Mouse (Mus musculus) ovary, postnatal 10 days (tissue): ENCODE measurements at regions not wholly inside any gene's neighbourhood (a gene's known extent, or its start where the extent isn't known, plus 50 kb on each side); places are given as distances from the start of the nearest gene placed in this dataset.

Source experiments
- DNase-seq: peaks from one replicate; pipeline ENCODE4 v3.0.0; 2022; ENCODE audit warnings: low spot score

DNA sequence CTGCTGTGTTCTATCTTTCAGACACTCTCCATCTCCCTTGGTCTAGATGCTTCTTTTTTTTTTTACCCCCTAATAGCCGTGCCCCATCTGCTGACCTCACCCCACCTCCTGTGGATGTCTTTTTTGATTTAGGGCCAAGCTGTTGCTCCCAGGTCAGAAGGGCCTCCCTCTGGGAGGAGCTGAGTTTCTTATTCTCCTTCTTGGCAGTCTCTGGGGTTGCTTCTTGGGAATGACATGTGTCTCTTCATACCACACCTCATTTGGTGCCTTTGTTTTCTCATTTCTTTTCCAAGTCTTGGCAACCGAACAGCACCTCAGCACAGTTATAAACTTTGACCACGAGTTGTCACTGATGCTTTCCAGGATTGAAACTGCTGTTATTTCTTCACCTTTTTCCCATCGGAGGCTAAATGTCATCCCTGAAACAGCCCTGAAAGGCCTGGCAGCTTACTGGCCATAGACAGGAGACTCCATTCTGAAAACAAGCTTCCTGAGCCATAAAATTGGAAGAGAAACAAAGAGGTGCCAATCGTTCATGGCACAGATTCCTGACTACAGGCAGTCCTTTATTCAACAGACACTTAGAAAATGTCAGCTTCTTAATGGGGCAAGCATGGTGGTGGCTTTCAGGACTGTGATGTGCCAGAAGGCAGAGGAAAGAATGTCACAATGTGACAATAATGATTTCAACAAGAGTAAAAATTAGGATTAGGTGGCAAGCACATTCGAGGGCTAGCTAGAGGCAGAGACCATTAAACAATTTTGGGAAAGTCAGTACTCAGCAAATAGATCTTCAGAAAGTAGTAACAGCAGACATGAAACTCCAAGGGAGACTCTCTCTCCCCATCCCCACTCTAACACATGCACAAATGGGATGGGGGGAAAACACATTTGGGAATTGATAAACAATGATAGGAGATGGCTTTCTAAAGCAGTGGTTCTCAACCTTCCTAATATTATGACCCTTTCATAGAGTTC, 197.1 kb upstream of the Arrdc4 start:
- DNase-seq, result no peak

DNA sequence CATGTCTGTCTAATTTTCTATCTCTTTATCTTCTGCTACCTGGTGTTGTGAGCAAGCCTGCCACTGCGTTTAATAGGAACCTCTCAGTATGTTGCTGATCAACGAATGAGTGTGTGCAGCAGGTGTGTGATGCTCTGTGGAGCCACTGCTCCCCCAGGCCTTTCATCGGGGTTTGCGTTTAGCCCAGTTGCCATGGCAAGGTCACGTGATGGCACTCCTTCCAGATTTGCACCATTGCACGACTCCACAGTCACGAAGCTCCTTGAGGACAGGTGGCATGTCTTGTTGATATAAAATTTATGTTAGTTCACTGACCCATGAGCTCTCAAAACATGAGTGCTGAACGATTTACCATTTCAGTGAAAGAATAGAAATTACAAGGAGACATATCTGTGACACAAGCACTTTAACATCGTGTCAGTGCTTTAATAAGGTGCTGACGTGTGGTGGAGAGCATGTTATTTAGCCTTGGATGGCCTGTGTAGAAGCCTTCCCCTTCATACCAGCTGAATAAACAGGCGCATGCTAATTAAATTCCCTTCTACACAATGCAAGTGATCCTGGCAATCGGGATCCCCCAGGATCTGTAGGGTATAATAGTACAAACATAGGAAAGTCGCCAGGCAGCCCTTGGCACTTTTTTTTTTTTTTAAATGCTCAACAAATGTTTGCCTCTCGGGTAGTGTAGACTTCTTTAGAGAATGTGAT, 181.7 kb upstream of the Arrdc4 start:
- no peak for DNase-seq

DNA sequence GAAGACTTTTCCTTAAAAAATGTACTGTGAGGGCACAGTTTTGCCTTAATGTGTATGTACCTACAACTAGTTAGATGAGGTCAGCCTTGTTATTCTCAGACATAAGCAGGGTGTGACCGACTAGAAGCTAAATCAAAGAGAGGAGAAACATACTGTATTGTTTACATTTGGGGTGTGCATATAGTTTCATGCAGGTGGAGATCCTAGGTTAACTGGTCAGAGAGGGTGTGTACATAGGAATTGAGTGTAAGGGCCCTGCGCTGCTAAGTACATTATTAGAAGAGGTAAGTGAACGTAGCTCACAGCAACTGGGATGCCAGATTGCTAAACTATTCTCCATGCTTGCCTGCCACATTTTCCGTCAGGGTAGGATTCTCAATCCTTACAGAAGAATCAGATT, 180.6 kb upstream of the Arrdc4 start:
- DNase-seq, result no peak

DNA sequence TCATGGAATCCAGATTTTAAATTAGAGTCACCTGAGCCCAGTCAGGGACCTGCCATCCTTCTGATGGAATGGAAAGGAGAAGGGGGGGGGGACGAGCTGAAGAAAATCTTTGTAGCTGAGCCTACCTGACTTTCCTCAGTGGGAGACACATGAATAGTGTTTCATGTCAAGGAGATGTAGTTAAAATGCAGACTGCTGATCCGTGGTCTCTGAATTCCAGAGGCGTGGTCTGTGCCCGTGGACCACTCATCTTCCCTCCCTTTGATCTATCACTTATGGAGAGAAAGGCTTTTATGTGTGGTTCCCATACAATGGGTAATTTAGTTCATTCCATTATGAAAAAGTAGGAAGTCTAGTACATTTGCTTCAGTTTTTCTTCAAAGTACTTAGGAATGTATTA, 176.6 kb upstream of the Arrdc4 start:
- no peak for DNase-seq

DNA sequence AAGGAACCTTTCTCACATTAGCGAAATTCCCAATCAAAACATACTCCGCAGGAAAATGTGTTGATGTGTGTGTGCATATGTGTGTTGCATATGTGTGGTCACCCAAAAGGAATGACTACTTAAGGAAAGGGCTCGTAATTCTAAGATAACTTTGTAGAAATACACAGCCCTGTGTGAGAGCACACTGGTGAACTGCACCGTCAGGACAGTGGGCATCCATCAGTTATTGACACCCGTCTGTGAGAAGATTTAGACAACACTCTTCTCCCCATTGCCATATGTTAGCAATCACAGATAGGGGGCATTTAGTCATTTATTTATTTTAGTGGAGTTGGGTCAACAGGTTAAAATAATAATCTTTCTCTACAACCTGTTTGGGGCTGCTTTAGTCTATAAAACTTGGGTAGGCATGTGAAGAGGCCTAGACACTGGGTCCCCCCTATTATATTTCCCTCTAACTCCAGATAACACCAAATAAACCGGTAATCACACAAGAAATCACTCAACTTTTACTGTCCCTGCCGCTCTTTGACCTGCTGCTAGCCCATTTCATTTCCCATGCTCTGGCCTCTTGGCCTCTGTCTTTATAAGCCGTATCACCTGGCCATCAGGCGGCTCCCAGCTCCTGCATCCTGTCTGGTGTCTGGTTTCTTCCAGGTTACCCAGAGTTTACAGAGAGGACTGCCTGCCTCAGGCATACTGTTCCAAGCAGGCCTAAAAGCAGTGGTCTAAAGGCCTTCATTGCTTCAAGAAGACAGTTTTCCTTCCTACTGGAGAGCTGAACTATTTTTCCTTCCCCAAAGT, 169.8 kb upstream of the Arrdc4 start:
- no peak for DNase-seq

DNA sequence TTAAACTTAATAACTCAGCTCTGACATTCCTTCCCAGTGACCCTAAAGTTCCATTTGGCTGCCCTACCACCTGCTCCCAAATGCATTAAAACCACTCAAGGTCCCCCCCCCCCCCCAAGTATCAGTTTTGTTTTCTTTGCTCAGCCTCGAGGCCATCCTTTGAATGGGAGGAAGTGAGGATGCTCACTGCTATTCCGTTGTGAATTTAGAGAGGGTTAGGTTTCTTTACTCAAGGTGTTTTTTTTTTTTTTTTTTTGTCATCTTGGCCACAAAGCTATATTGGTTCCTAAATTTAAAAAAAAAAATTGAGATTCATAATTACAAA, 168.8 kb upstream of the Arrdc4 start:
- no peak for DNase-seq

DNA sequence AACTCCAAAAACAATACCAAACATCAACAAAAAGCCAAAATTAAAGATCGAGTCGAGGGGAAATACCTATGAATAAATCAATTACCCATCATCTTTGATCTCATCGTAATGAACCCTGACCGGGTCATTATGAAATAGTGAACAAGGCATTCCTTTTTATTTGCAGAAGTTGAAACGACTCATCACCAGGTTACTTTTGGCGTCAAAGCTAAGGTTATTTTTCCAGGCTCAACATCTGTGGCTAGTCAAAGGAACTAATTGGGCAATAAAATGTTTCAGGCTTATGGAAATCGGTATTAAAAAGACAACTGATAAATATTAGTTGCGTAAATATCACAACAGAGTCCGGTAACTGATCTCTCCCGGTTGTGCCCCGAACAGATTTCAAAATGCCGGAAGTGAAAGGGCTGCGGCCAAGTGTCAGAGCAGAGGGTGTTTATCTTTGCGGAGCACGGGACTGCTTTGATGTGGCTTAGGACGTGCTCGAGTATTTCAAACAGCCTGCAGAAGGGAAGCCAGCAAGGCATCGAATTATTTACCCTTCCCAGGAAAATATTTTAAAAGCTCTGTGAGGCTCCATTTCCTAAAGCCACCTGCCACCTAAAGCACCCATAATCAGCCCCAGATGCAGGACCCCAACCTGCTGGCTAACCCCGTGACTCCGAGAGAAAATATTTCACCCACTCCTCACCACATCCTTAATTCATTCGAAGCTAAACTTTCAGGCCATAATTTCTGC, 168.3 kb upstream of the Arrdc4 start:
- DNase-seq, result no peak

DNA sequence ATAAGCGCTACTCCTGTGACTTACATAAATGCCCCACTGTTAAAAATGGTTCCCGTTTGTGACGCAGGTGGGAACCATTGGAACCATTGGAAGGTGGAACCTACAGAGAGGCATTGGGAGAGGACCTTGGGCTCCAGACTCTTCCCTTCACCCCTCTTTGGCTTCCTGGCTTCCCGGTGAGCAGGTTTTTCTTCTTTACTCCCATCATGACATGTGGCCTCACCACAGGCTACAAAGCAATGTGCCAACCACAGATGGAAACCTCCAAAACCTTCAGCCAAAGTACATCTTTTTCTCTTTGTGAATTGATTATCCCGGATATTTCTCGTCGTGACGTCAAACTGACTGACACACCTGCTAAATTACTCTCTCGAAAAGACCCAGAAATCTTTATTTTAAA, 166.9 kb upstream of the Arrdc4 start:
- DNase-seq, result no peak

DNA sequence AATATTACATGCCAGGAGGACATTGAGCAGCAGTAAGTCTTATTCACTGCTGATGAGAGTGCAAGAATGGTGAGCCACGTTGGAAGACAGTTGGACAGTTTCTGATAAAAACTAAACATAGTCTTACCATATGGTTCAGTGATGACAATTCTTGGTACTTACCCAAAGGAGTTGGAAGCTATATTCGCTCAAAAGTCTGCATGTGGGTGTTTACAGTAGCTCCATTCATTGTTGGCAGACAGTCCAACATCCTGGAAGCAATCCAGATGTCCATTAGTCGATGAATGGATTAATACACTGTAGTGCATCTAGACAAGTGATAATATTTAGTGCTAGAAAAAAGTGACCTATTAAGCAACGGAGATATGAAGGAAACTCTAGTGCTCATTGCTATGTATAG, 165.3 kb upstream of the Arrdc4 start:
- DNase-seq, result no peak

DNA sequence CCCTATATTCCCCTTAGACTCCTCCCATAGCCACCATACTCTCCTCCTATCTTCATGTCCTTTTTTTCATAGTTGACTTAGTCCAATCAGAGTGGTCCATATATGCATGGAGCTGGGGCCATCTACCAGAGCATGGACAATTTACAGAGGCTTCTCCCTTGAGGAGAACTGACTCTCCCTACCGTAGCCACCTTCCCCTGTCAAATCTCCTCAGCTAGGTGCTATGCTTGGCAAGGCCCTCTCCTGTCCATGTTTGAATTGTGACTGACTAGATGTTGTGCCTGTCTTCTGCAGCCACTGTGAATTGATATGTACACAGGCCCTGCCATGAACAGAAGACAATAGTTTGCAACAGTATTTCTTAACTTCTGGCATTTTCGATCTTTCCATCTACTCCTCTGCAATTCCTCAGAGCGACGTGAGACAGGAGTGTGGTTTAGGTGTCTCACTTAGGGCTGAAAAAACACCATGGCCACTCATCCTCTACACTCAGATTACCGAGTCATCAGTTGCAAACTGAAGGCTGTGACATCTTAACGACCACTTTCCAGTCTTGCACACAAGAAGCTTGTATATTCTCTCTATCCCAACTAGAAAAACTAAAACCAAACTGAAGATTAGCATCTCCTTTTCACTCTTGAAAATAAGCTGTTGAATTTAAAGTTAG, 163.1 kb upstream of the Arrdc4 start:
- no peak for DNase-seq

DNA sequence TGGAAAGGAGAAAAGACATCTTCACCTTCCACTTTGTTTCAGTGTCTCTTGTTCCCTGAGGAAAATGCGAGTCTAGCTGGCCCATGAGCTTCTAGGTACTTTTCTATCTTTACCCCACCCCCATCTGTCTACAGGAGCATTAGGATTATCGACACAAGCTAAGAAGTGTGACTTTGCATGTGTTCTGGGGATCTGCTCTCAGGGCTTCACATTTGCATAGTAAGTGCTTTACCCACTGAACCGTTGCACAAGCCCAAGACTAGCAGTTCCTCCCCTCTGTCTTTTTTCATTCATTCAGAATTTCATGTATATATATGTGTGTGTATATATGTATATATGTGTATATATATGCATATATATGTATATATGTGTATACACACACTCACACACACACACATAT, 162.5 kb upstream of the Arrdc4 start:
- no peak for DNase-seq

DNA sequence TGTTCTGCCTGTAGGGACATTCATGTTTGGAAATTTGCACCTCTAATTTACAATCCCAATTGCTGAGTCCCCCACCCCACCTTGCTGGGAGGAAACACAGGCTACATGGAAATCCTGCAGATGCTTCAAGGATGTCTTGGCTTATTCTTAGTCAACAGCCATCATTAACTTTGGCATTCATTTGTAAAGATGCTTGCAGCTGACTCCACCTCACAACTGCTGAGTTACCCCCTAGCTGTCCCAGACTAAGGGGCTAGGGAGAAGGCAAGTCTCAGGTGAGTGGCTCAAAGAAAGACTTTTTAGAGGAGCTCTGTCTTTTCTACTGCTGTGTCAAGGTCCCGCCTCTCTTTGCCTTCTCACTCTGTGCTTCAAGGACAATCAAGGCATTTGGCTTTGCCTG, 160.7 kb upstream of the Arrdc4 start:
- no peak for DNase-seq

DNA sequence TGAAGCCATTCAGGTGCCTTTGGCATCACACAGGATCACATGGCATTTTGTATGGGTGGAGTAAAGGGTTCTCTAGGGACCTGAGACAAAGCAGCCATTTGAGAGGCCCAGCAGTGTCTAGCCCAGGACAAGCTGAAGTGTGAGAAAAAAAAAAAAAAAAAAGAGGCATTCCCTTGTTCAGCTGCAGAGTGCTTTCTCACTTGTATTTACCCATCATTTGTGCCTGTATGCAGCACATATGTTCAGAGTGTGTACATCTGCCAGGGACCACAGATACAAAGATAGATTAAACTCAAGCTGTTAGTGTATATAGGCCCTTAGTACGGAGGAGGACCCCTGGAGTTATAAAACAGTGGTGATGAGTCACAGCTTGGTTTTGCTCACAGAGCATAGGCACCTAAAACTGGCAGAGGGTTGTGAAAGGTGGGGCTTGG, 159.4 kb upstream of the Arrdc4 start:
- DNase-seq, result no peak

DNA sequence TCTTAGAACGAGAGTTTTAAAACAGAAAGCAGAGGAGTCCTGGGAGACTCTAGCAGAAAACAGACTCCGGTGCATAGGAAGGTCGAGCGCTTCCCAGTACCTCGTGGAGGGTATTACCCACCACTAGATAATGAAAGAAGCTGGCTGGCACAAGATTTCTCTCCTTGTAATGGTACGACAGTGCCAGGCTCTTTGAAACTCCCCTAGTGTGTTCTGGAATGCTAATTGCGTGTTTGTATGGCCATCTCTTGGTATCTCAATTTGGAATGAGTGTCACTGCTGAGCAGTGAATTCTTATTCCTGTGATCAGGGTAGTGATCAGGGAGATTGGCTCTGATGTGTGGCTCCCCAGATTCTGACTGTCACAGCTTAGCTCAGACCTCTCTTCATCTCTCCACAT, 158.8 kb upstream of the Arrdc4 start:
- no peak for DNase-seq

DNA sequence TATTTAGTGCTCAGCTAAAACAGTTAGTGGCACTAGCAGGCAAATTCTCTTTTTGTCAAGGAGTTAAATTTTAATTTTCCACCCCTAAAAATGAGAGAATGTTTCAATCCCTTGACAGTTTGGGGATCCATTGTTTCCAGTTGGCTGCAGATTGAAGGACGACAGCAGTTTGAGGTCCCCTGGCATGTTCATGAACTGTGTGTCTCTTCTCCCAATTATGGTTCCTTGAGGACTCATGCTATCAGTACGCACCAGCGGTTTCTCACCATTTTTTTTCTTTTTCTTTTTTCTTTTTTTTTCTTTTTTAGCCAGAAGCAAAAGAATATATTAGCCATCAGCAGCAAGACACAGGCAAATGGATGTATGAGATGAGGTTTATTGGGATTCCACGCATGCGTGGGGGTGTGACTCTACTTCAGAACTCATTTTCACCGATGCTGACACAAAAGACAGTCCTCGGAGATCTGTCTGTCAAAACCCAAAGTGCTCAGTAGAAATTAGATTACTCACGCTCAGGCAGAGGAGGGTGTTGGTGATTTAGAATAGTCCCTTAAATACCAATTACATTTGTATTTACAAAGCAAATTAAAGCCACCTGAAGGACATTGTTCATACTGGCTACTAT, 157.8 kb upstream of the Arrdc4 start:
- DNase-seq, result no peak

DNA sequence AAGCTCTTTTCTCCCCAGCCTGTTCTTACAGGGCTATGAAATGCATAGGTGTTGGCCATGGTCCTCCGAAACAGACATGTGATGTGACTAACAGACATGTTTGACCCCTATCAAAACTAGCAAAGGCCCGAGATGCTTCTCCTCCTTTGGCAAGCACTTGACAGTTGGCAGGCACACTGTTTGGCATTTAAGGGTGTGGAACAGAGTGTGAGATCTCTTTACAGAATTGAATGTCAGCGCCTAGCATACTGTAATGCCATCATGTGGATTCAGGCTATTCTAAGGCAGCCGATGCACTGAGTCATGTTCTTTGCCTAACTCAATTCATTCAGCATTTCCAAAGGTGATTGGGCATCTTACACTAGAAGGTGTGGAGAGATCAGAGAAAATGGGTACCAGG, 156.8 kb upstream of the Arrdc4 start:
- DNase-seq, result no peak

DNA sequence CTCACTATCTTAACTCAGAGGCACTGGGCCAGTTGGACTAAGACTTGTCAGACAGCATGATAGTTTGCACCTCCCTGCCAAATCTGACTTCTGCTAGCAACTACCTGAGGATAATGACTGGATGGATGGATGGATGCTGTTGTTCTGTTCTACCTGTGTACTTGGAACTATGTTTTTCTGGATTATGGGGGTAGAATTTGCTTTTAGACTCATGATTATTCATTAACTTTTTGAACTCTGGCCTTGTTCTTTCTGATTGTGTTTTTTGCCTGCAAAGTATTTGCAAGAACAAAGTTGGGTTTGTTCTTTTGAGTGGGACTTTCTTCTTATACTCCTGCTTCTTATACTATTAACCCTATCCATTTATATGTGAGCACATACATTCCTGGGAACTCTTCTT, 137.1 kb upstream of the Arrdc4 start:
- no peak for DNase-seq

DNA sequence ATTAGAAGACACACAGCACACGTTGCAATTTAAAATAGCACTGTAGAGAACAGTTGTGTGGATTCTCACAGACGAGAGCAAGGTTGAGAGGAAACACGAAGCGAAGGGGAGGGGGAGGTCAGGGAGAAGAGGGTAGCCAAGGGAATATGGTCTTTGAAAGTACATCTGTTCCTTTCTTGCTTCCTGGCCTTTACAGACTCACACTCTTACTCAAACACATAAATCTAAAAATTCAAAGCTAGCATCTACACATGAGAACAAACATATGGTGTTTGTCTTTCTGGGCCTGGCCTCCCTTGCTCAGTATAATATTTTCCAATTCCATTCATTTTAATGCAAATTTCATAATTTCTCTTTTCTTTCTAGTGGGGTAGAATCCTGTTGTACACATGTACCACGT, 124.0 kb upstream of the Arrdc4 start:
- DNase-seq, result no peak

DNA sequence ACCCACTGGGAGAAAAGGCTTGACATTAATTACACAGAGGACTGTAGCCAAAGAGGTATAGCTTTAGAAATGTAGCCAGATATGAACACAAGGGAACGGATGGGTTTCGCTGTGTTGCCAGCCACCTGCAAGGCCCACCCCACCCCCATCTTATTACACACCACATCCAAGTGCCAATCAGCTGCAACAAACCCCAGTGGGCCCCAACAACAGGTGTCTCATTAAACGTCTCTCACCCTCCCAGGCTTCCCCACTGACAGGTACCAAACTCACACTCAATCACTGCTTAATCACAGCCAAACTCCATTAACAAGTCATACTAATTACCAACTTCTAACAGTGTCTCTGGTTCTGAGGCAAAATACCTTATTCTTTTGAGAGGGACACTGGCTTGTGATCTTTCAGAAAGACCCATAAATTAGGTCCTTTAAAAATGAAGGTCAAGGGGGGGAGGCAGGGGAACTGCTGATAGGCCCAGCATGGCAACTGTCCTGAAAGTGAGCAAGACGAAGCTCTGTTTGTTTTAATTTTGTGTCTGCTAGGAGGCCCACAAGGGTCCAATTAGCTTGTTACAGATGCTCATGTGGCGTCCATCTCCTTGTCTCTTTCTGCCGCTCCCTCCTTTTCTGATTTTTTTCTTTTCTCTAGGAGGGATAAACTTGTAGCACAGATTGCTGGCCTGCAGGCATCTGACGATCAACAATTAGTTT, 115.4 kb upstream of the Arrdc4 start:
- DNase-seq, result no peak

DNA sequence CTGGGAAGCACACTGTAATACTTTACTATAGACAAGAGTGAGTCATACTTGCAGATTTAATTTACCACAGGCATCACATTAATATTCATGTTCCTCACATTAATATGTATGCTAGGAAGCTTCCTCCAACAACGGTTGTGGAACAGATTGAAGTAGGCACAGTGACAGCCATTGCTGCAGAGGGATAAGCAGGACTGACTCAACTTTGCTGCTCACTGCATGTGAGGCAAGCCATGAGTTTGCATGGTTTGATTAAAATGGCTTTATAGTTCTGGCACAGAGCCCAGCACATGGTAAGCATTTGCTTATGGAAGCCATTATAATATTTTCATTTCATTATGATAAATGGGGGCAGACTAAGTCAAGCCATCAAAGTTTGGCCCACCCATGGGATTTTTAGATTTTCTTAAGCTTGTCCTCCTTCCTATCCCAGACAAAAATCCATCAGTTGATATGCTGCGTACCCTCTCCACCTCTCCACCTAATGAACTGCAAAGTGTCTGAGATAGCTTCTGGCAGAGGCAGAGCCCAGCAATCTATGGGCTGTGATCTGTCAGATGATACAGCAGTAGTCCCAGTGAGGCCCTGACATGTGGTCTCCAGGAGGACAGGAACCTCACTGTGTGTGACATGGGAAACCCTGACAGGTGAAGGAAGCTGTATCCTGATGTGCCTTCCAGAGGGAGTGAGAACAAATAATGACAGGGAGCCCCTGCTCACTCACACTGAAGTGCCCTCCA, 109.6 kb upstream of the Arrdc4 start:
- DNase-seq, result no peak
